Mouse (Mus musculus) layer of hippocampus, adult 18-20 months (tissue): ENCODE measurements around the gene Prss56. TPM values are rescaled to one million over a fixed set of nuclear protein-coding genes. Genes with fewer than 3 reads are reported as not detected.

ENCODE experiments used
- DNase-seq, 2 experiments: peaks; one replicate each; pipeline ENCODE4 v3.0.0; 2022; ENCODE audit warnings: low spot score in 2 of 2
- total RNA-seq, 2 experiments: library from RNA; stranded (reverse); gene quantifications; 2 replicates each; pipeline ENCODE4 v1.2.3; 2021

Gene Prss56
- total RNA-seq, 2 experiments from 2014 or later, result 0.15 TPM; not detected in 1

- no peak for DNase-seq
Measured at GRCm38 (mm10) chr1:87227160-87227550, 44.0 kb downstream of the Prss56 start.

- no peak for DNase-seq
Measured at GRCm38 (mm10) chr1:87230606-87231005, 47.5 kb downstream of the Prss56 start.

- DNase-seq, result no peak
Measured at GRCm38 (mm10) chr1:87232197-87232596, 49.1 kb downstream of the Prss56 start.

Other genes with a start within 250 kb of the Prss56 start
- gene Alppl2, start 93.4 kb upstream of the Prss56 start, total RNA-seq, result not detected
- not detected for gene Alpi, start 81.7 kb upstream of the Prss56 start, total RNA-seq
- not detected for gene Akp3, start 58.3 kb upstream of the Prss56 start, total RNA-seq
- gene Ecel1, start 26.8 kb upstream of the Prss56 start, total RNA-seq, result 1 to 10 TPM; 1.9 to 3.2 TPM
- not detected for gene Chrnd, start 7.3 kb downstream of the Prss56 start, total RNA-seq
- not detected for gene Chrng, start 21.3 kb downstream of the Prss56 start, total RNA-seq
- gene Eif4e2, start 30.6 kb downstream of the Prss56 start, total RNA-seq, result 10 to 100 TPM; 56.9 to 59.4 TPM
- gene Efhd1, start 81.0 kb downstream of the Prss56 start, total RNA-seq, result 10 to 100 TPM; 19.1 to 20.0 TPM
- 100 to 1,000 TPM; 136 to 137 TPM for gene Gigyf2, start 143.7 kb downstream of the Prss56 start, total RNA-seq
- gene Kcnj13, start 211.4 kb downstream of the Prss56 start, total RNA-seq, result 1 to 10 TPM in 1 of 2 experiments, under 1 TPM in 1; 0.86 to 2.7 TPM